Mouse (Mus musculus) inflammation-experienced regulatory T-cells, adult 16 weeks (primary cell): ENCODE data around the gene Ifna16. TPM values are rescaled to one million over a fixed set of nuclear protein-coding genes. Genes with fewer than 3 reads are reported as not detected.

Experiments
- polyA plus RNA-seq: library from polyadenylated mRNA; unstranded; fragments of 100-300 nt; shearing (Covaris generic); gene quantifications from one replicate; pipeline ENCODE4 v1.2.1, GENCODE M21; 2017

The Ifna16 gene
- not detected for polyA plus RNA-seq

GRCm38 (mm10) chr4:88676824-88677223 lies at the start of gene Ifna16:
TSS of gene Ifna16 (minus strand) at chr4:88676924.

DNA sequence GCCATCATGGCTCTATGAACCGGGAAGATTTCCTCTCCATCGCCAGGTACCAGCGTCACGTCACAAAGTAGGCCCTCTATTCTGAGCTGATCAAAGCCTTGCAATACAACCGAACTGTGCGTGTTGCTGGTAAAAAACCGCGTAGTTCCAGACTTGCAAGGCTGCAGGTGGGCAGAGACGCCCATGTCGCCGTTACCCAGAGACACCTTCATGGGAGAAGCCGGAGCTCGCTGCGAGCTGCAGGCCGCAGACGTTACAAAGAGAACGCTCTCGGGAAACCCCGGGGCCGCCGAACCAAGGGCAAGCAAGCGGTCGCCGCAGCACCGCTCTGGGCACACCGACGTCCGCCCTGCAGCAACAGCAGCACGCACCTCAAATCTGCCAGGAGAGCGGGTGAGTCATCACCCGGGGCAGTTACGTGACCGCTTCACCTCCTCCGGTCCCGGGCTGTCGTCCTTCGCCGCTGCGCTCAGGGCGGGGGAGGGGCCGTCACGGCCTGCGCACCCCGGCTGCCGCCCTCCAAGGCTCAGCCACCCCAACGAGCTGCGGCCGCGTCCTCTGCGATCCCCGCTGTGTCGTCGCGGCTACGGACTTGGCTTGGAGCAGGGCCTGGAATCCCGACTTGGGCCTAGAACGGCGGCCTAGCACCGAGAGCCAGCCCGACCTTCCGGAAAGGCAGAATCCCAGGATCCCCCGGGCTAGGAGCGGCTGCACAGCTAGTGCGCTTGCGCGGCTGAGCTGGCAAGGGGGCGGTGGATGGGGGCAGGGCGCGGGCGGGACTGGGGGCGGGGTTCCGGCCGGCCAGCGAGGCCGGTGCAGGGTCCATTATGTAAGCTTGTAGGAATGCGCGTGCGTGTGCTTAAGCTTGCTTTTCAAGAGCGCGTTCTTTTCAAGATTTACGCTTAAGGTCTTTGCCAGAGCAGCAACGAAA lies 45.3 kb upstream of the Ifna16 start, which contains the start of the genes Gm26566 and Klhl9:
Gene Gm26566, plus strand, starts transcription at position 15 of the 931 bp plus-strand sequence.
Gene Klhl9, minus strand, starts transcription at position 675 of the 931 bp plus-strand sequence.

GRCm38 (mm10) chr4:88691259-88691658 lies 14.5 kb upstream of the Ifna16 start, which contains the start of gene Ifnab:
TSS of gene Ifnab (minus strand) at chr4:88691359.

GRCm38 (mm10) chr4:88683812-88684211 lies 7.1 kb upstream of the Ifna16 start, which contains the start of gene Ifna2:
TSS of gene Ifna2 (minus strand) at chr4:88683912.

GRCm38 (mm10) chr4:88644359-88644758 lies 32.4 kb downstream of the Ifna16 start, which contains the start of gene Ifna13:
TSS of gene Ifna13 (minus strand) at chr4:88644459.

GRCm38 (mm10) chr4:88634311-88634710 lies 42.4 kb downstream of the Ifna16 start, which contains the start of gene C87499:
TSS of gene C87499 (minus strand) at chr4:88634411.

Other genes with a start within 250 kb of the Ifna16 start
- gene Hacd4, start 238.0 kb downstream of the Ifna16 start, polyA plus RNA-seq = 0.65 TPM
- not detected for gene Ifnb1, start 154.2 kb downstream of the Ifna16 start, polyA plus RNA-seq
- not detected for gene Ifna15, start 118.7 kb downstream of the Ifna16 start, polyA plus RNA-seq
- not detected for gene Ifna14, start 105.1 kb downstream of the Ifna16 start, polyA plus RNA-seq
- not detected for gene Ifna9, start 84.5 kb downstream of the Ifna16 start, polyA plus RNA-seq
- not detected for gene Ifna12, start 73.5 kb downstream of the Ifna16 start, polyA plus RNA-seq
- not detected for gene C87499, start 42.5 kb downstream of the Ifna16 start, polyA plus RNA-seq
- not detected for gene Ifna13, start 32.5 kb downstream of the Ifna16 start, polyA plus RNA-seq
- gene Ifna2, start 7.0 kb upstream of the Ifna16 start, polyA plus RNA-seq = not detected
- not detected for gene Ifnab, start 14.4 kb upstream of the Ifna16 start, polyA plus RNA-seq
- gene Gm26566, start 44.9 kb upstream of the Ifna16 start, polyA plus RNA-seq = not detected
- gene Klhl9, start 45.5 kb upstream of the Ifna16 start, polyA plus RNA-seq = 24.6 TPM
- gene Gm13271, start 77.9 kb upstream of the Ifna16 start, polyA plus RNA-seq = not detected
- not detected for gene Gm13283, start 83.2 kb upstream of the Ifna16 start, polyA plus RNA-seq
- not detected for gene Gm13290, start 96.9 kb upstream of the Ifna16 start, polyA plus RNA-seq
- gene Gm13289, start 100.0 kb upstream of the Ifna16 start, polyA plus RNA-seq = not detected
- not detected for gene Gm13272, start 102.9 kb upstream of the Ifna16 start, polyA plus RNA-seq
- gene Ifnz, start 105.2 kb upstream of the Ifna16 start, polyA plus RNA-seq = 0.72 TPM
- not detected for gene Gm13276, start 108.8 kb upstream of the Ifna16 start, polyA plus RNA-seq
- gene Gm13277, start 111.7 kb upstream of the Ifna16 start, polyA plus RNA-seq = not detected
- gene Gm13278, start 114.6 kb upstream of the Ifna16 start, polyA plus RNA-seq = not detected
- not detected for gene Gm13275, start 117.6 kb upstream of the Ifna16 start, polyA plus RNA-seq
- gene Gm13279, start 120.5 kb upstream of the Ifna16 start, polyA plus RNA-seq = not detected
- 1.2 TPM for gene Gm13285, start 122.7 kb upstream of the Ifna16 start, polyA plus RNA-seq
- not detected for gene Gm13287, start 126.3 kb upstream of the Ifna16 start, polyA plus RNA-seq
- gene Gm13288, start 128.6 kb upstream of the Ifna16 start, polyA plus RNA-seq = not detected
- not detected for gene Ifna7, start 139.3 kb upstream of the Ifna16 start, polyA plus RNA-seq
- gene Ifna11, start 143.0 kb upstream of the Ifna16 start, polyA plus RNA-seq = not detected
- not detected for gene Ifna6, start 150.5 kb upstream of the Ifna16 start, polyA plus RNA-seq
- gene Ifna5, start 158.6 kb upstream of the Ifna16 start, polyA plus RNA-seq = not detected
- not detected for gene Ifna4, start 164.9 kb upstream of the Ifna16 start, polyA plus RNA-seq
- not detected for gene Ifna1, start 173.2 kb upstream of the Ifna16 start, polyA plus RNA-seq
- not detected for gene Ifne, start 203.3 kb upstream of the Ifna16 start, polyA plus RNA-seq